Mouse (Mus musculus) stomach, embryonic 15.5 days (tissue): Measurements from ENCODE around the gene Slc34a3. TPM values are rescaled to one million over a fixed set of nuclear protein-coding genes. Genes with fewer than 3 reads are reported as not detected.
"Not testable (repeated sequence)": the region's sequence is repeated elsewhere in the genome, so short reads cannot be mapped to it uniquely, and the experiment has no call there.

Experiments
- ATAC-seq: fragments of 200-750 bp; cut with Nextera tagmentation; 2 replicates; pipeline ENCODE4 v1.8.0; 2017; ENCODE audit warnings: low read depth, moderate number of reproducible peaks, moderate TSS enrichment; ENCODE audit not compliant: insufficient read depth, low FRiP score
- H3K27ac ChIP-seq: fragments of 300-500 bp; sonication (generic); 2 replicates; pipeline ENCODE4 v1.5.1; 2015; ENCODE audit warnings: mild to moderate bottlenecking, inconsistent platforms
- H3K27me3 ChIP-seq: fragments of 300-500 bp; sonication (generic); replicated peaks from 2 replicates; pipeline ENCODE4 v1.6.1; 2015; ENCODE audit warnings: inconsistent platforms
- H3K36me3 ChIP-seq: fragments of 300-500 bp; sonication (generic); 2 replicates; pipeline ENCODE4 v1.6.1; 2015; ENCODE audit warnings: inconsistent platforms
- H3K4me1 ChIP-seq: fragments of 300-500 bp; sonication (generic); 2 replicates; pipeline ENCODE4 v1.6.1; 2015; ENCODE audit warnings: inconsistent platforms
- H3K4me2 ChIP-seq: fragments of 300-500 bp; sonication (generic); 2 replicates; pipeline ENCODE4 v1.6.1; 2015; ENCODE audit warnings: mild to moderate bottlenecking, inconsistent platforms
- H3K4me3 ChIP-seq: fragments of 300-500 bp; sonication (generic); replicated peaks from 2 replicates; pipeline ENCODE4 v1.5.1; 2015; ENCODE audit warnings: inconsistent platforms
- H3K9ac ChIP-seq: fragments of 300-500 bp; sonication (generic); 2 replicates; pipeline ENCODE4 v1.6.1; 2015; ENCODE audit warnings: inconsistent platforms
- H3K9me3 ChIP-seq: fragments of 300-500 bp; sonication (generic); 2 replicates; pipeline ENCODE4 v1.6.1; 2016; ENCODE audit warnings: inconsistent platforms
- WGBS: fragments of 180-500 bp; shearing (Covaris S2); methylation state at CpG from one replicate; pipeline ENCODE4 v1.1.7; 2015; 5-methylcytosine and 5-hydroxymethylcytosine counted together
- polyA plus RNA-seq: library from polyadenylated mRNA; unstranded; fragments of >200 nt; fragmentation: Nextera tagmentation; extraction: Ambion mirVana; gene quantifications from 2 replicates; pipeline ENCODE4 v1.2.1, GENCODE M21; 2015

Gene Slc34a3
- polyA plus RNA-seq, 1 experiment from 2014 or later = 0.65 TPM

DNA sequence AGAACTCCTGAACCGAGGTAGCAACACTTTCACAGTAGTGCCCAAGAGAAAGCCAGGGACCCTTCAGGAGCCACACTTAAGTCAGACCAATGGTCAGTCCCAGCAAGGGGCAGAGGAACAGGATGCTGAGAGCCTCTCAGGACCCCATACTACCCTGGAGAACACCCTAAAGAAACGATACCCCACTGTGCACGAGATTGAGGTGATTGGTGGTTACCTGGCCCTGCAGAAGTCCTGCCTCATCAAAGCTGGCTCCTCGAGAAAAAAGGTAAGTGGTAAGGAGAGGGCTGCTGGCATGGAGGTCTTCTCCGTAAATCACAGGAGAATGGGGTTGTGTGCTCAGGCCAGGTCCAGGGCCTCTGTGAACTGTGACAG lies 30.1 kb upstream of the Slc34a3 start:
- Histone ChIP-seq H3K9ac (no peak overlapping the region), H3K4me2 (peak overlapping the region; percentile 84), H3K27me3 (peaks cover 5% of the 10 kb centered on the region; the same call in 1 of the 2 replicates), H3K4me1 (peaks cover 41% of the 10 kb centered on the region), H3K36me3 (peaks cover 4% of the 10 kb centered on the region; the same call in 1 of the 2 replicates), H3K4me3 (peak overlapping the region; percentile 74), H3K27ac (no peak overlapping the region), H3K9me3 (no peaks in the 10 kb centered on the region)
- ATAC-seq = no peak
- 76% methylated on average over 5 of the region's 5 CpGs for WGBS

DNA sequence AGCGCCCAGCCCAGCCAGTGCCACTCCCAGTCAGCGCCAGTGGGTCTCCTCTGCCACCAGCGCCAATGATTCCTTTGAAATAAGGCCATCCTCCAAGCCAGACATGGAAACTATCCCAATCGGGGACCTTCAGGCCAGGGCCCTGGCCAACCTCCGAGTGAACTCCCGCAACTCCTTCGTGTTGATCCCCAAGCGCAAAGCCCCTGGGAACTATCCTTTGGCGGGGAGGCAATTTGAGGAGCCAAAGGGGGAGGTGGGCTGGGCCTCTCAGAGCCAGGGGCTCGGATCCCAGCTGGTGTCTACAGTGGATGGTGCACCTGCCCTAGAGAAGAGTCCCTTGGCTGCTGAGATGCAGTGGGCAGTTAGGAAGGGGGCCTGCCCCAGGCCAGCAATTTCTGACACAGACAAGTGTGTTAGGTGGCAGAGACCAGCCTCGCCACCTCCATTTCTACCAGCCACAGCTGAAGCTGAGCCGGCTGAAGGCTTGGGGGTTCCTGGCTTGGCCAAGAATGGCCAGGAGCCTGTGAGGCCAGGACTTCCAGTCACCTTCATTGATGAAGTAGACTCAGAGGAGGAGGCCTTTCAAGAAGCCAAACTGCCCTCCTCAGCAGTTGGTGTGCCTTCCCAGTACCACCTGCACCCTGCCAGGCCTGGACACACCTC lies 29.6 kb upstream of the Slc34a3 start:
- H3K27me3 ChIP-seq = peaks cover 5% of the 10 kb centered on the region; the same call in 1 of the 2 replicates
- H3K36me3 ChIP-seq = no peaks in the 10 kb centered on the region
- ATAC-seq = no peak
- WGBS = 24% methylated on average over 12 of the region's 12 CpGs
- H3K9ac ChIP-seq = peak overlapping the region; percentile 27; the same call in 1 of the 2 replicates
- no peaks in the 10 kb centered on the region for H3K9me3 ChIP-seq
- peak overlapping the region; percentile 74 for H3K4me3 ChIP-seq
- peak overlapping the region; percentile 84 for H3K4me2 ChIP-seq
- peaks cover 41% of the 10 kb centered on the region for H3K4me1 ChIP-seq
- H3K27ac ChIP-seq = no peak overlapping the region

DNA sequence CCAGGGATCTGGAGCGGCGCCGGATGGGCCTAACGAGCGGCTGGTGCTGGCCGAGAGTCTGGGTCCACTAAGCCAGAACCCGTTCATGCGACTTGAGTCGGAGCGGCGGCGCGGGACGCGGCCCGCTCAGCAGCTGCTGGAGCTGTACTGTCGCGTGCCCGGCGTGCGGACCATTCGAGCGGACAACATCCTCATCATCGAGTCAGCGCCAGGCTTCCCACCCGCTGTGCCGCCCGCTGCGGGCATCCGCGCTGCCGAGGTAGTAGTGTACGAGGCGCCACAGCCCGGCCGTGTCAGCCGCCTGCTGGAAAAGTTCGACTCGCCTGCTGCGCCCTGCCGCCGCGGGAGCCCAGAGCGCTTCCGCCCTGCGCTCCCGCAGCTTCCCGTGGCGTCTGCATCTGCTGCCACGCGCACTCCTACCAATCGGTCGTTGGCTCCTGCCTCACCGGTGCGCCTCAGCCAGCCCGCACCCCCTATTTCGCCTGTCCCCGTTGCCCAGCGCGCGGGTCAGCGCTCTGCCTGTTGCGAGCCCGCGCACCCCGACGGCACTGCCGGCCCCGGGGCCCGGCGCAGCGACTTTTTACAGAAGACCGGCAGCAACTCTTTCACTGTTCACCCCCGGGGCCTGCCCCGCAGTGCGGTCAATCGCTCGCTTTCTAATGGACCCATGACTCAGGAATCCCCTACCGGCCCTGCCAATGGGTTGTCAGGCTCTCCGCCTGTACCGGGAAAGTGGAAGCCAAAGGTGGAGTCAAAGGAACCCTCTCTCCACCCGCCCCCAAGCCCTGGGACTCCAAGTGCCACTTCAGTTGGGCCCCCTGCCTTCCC lies 28.8 kb upstream of the Slc34a3 start:
- H3K27me3 ChIP-seq = peaks cover 5% of the 10 kb centered on the region; the same call in 1 of the 2 replicates
- H3K4me2 ChIP-seq = peak overlapping the region; percentile 84
- H3K9ac ChIP-seq = peak overlapping the region; percentile 27; the same call in 1 of the 2 replicates
- ATAC-seq = peak; percentile 2; the same call in 1 of the 2 replicates
- peak overlapping the region; percentile 48 for H3K27ac ChIP-seq
- peak overlapping the region; percentile 74 for H3K4me3 ChIP-seq
- peaks cover 41% of the 10 kb centered on the region for H3K4me1 ChIP-seq
- H3K9me3 ChIP-seq = no peaks in the 10 kb centered on the region
- H3K36me3 ChIP-seq = no peaks in the 10 kb centered on the region
- WGBS = under 1% methylated on average over 82 of the region's 82 CpGs

DNA sequence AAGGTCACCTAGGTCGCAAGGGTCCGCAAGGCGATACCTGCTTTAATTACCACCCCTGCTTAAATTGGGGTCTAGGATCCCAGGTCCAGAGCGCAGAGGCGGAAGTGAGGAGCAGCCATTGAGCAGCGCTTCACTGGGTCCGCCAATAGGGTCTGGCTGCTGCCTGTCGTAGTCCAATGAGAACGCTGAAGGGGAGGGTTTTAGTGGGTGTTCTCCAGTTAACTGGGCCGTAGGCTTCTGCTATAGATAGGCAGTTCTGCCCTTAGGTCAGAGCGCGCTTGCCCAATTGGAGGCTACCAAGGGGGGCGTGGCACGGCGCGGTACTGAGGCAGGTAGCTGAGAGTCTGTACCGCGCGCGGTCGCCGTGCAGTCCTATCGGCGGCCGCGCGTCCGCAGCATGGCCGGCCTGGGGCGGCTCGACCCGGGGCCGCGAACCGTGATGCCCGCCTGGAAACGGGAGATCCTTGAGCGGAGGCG lies 28.2 kb upstream of the Slc34a3 start, which contains the start of gene Tprn:
Gene Tprn (plus strand): TSS at position 328 of the 477 bp plus-strand sequence.
- H3K9ac ChIP-seq = peak within 1 kb of the TSS; percentile 27; the same call in 1 of the 2 replicates
- peaks cover 37% of the 10 kb centered on the region for H3K4me1 ChIP-seq
- peak within 1 kb of the TSS; percentile 84 for H3K4me2 ChIP-seq
- WGBS = under 1% methylated on average over 39 of the region's 39 CpGs
- H3K36me3 ChIP-seq = no peaks in the 10 kb centered on the region
- peak; percentile 98 for ATAC-seq
- H3K9me3 ChIP-seq = no peaks in the 10 kb centered on the region
- H3K4me3 ChIP-seq = peak within 1 kb of the TSS; percentile 74
- peak within 1 kb of the TSS; percentile 77 for H3K27ac ChIP-seq
- H3K27me3 ChIP-seq = peaks cover 5% of the 10 kb centered on the region; the same call in 1 of the 2 replicates

DNA sequence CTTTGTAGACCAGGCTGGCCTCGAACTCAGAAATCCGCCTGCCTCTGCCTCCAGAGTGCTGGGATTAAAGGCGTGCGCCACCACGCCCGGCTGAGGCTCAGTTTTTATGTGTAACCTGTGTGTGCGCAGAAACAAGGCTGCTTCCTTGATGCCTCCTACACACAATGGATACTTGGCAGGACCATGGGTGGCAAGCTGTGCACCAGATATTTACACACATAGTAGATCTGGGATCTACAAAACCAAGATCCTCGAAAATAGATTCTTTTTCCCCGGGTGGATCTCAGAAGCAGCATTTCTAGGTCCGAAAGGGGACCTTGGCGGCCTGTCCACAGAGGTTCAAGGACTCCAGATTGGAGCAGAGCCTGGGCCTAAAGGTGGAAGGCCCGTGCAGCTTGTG lies 27.7 kb upstream of the Slc34a3 start:
- Histone ChIP-seq H3K27me3 (peaks cover 5% of the 10 kb centered on the region; the same call in 1 of the 2 replicates), H3K4me1 (peaks cover 33% of the 10 kb centered on the region), H3K9ac (no peak overlapping the region), H3K4me2 (peak overlapping the region; percentile 84), H3K9me3 (no peaks in the 10 kb centered on the region), H3K36me3 (no peaks in the 10 kb centered on the region), H3K4me3 (peak overlapping the region; percentile 74), H3K27ac (peak overlapping the region; percentile 77)
- 51% methylated on average over 12 of the region's 12 CpGs for WGBS
- ATAC-seq = no peak

DNA sequence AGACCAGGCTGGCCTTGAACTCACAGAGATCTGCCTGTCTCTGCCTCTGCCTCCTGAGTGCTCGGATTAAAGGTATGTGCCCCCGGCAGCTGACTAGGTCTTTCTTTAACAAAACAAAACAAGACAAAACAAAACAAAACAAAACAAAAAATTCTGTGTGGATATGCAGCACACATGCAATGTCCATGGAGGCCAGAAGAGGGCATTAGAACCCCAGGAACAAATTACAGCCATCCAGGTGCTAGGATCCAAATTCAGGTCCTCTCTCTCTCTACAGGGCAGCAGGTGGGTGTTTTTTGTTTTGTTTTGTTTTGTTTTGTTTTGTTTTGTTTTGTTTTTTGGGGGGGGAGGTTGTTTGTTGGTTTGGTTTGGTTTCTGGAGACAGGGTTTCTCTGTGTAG lies 24.7 kb upstream of the Slc34a3 start:
- H3K27me3 ChIP-seq = peaks cover 4% of the 10 kb centered on the region; the same call in 1 of the 2 replicates
- H3K36me3 ChIP-seq = no peaks in the 10 kb centered on the region
- H3K4me1 ChIP-seq = peaks cover 22% of the 10 kb centered on the region
- no peak overlapping the region for H3K27ac ChIP-seq
- no peak overlapping the region for H3K4me2 ChIP-seq
- H3K9me3 ChIP-seq = no peaks in the 10 kb centered on the region
- no peak for ATAC-seq
- WGBS = 50% methylated on average over 2 of the region's 2 CpGs
- H3K4me3 ChIP-seq = no peak overlapping the region
- no peak overlapping the region for H3K9ac ChIP-seq

DNA sequence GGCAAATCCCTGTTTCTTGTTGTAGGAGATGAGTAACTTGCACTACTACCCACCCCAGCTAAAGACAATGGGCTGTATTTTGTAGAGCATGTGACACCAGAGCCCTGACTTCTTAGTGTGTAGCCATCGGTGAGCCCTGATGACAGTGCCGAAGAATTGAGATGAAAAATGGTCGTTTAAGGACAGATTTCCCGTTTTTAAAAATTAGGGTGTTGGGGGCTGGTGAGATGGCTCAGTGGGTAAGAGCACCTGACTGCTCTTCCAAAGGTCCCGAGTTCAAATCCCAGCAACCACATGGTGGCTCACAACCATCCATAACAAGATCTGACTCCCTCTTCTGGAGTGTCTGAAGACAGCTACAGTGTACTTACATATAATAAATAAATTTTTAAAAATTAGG lies 23.1 kb upstream of the Slc34a3 start:
- not testable (repeated sequence) for ATAC-seq

DNA sequence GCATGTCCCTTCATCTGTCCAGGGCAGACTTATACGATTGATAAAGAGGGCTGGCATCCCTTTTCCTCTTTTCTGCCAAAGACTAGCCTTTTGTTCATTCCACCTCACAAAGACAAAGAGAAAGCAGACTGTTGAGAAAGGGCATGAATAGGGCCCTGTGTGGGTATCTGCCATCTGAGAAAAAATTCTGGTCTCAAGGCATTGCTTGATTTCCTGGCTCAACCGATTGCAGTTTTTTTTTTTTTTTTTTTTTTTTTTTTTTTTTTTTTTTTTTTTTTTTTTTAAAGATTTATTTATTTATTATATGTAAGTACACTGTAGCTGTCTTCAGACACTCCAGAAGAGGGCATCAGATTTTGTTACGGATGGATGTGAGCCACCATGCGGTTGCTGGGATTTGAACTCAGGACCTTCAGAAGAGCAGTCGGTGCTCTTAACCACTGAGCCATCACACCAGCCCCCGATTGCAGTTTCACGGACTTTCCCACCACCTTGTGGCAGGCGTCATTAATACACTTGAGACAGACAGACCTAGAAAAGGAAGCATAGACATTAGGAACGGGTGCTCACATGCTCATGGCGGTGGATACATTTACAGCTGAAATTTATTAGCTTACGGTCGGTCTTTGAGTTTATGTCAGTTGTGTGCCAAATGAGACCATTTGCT lies 22.4 kb upstream of the Slc34a3 start:
- Histone ChIP-seq H3K4me2 (peak overlapping the region; percentile 96), H3K4me1 (peaks cover 14% of the 10 kb centered on the region), H3K9ac (0 out of 2 replicates have a peak overlapping the region, but pooled peaks have one; percentile 86), H3K4me3 (peak overlapping the region; percentile 92)
- H3K27ac ChIP-seq, H3K27me3 ChIP-seq, H3K36me3 ChIP-seq, ATAC-seq, H3K9me3 ChIP-seq: not testable (repeated sequence)
- 57% methylated on average over 12 of the region's 12 CpGs for WGBS

More for the DNA sequence above, 23.1 kb upstream of the Slc34a3 start:
- not testable (repeated sequence) for H3K4me3 ChIP-seq, H3K9me3 ChIP-seq, H3K27me3 ChIP-seq, H3K9ac ChIP-seq, H3K36me3 ChIP-seq, H3K4me2 ChIP-seq, H3K27ac ChIP-seq
- WGBS = 86% methylated on average over 5 of the region's 5 CpGs
- H3K4me1 ChIP-seq = peaks cover 14% of the 10 kb centered on the region

DNA sequence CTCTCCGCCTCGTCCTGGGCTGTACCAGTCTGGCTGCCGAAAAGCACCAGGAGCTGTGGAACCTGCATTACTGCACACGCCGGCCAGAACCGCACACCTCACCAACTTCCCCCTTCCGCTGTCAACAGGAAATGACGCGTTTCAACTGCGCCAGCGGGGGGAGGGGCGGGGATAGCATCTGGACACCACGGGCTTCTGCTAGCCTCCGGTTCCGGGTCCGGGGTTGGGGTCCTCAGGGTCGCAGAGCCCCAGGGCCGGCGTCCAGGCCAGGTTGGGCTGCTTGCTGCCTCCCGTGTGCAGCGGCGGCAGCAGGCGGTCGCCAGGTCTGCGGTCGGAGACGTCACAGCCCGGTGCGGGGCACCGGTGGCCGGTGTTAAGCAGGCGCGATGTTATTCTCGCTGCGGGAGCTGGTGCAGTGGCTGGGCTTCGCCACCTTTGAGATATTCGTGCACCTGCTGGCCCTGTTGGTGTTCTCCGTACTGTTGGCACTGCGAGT lies 21.2 kb upstream of the Slc34a3 start, which contains the start of gene Tmem203:
Gene Tmem203 (plus strand): TSS at position 156 of the 496 bp plus-strand sequence.
- H3K4me1 ChIP-seq = peaks cover 14% of the 10 kb centered on the region
- H3K9me3 ChIP-seq = no peaks in the 10 kb centered on the region
- H3K36me3 ChIP-seq = peaks cover 15% of the 10 kb centered on the region; the same call in 1 of the 2 replicates
- peak within 1 kb of the TSS; percentile 75 for H3K27ac ChIP-seq
- H3K4me2 ChIP-seq = peak within 1 kb of the TSS; percentile 96
- WGBS = 0% methylated on average over 39 of the region's 39 CpGs
- ATAC-seq = peak; percentile 86
- H3K4me3 ChIP-seq = peak within 1 kb of the TSS; percentile 92
- H3K27me3 ChIP-seq = no peaks in the 10 kb centered on the region
- H3K9ac ChIP-seq = peak within 1 kb of the TSS; percentile 86

DNA sequence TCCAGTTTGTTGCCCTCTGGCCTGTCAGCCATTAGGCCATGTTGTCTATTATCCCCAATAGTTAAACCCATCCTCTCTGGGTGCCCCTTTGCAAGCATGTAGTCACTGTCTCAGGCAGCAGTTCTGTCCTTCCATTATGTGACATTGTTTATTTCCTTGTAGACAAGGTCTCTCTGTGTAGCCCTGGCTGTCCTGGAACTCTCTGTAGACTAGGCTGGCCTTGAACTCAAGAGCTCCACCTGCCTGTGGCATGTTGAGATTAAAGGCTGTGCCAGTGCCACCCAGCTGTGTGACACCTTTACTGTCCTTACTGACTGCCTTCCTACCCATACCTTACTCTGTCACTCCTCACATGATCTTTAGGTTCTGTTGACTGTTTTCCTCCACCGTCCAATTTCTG lies 18.2 kb upstream of the Slc34a3 start:
- peaks cover 38% of the 10 kb centered on the region; the same call in 1 of the 2 replicates for H3K36me3 ChIP-seq
- H3K4me3 ChIP-seq = no peak overlapping the region
- no peak for ATAC-seq
- no peak overlapping the region for H3K27ac ChIP-seq
- no peak overlapping the region for H3K9ac ChIP-seq
- H3K9me3 ChIP-seq = no peaks in the 10 kb centered on the region
- no peaks in the 10 kb centered on the region for H3K27me3 ChIP-seq
- 66% methylated on average over 1 of the region's 1 CpGs for WGBS
- no peak overlapping the region for H3K4me2 ChIP-seq
- H3K4me1 ChIP-seq = peaks cover 14% of the 10 kb centered on the region
